Mouse (Mus musculus): Measurements from ENCODE around the gene Tirap.

Gene Tirap

GRCm38 (mm10) chr9:35199772-35200471 lies at the start of gene Tirap, which contains the start of gene Srpr:
Gene Tirap (minus strand): TSS chr9:35200291.
Gene Srpr (plus strand): TSS chr9:35200175.
- DNase-seq: peak; percentile 68 to 72

- DNase-seq: no peak
Observed at GRCm38 (mm10) chr9:35249476-35249875, 49.4 kb upstream of the Tirap start.

- DNase-seq: no peak
Observed at GRCm38 (mm10) chr9:35247405-35247804, 47.3 kb upstream of the Tirap start.

- no peak for DNase-seq
Observed at GRCm38 (mm10) chr9:35239734-35240133, 39.6 kb upstream of the Tirap start.

- DNase-seq: no peak
Observed at GRCm38 (mm10) chr9:35238915-35239571, 39.0 kb upstream of the Tirap start.

GRCm38 (mm10) chr9:35238371-35238770 lies 38.3 kb upstream of the Tirap start:
- no peak for DNase-seq

GRCm38 (mm10) chr9:35235996-35236395 lies 35.9 kb upstream of the Tirap start:
- DNase-seq: no peak

GRCm38 (mm10) chr9:35228671-35229070 lies 28.6 kb upstream of the Tirap start:
- no peak for DNase-seq

GRCm38 (mm10) chr9:35223466-35223865 lies 23.4 kb upstream of the Tirap start:
- DNase-seq: no peak

GRCm38 (mm10) chr9:35217963-35218362 lies 17.9 kb upstream of the Tirap start:
- DNase-seq: no peak

- no peak for DNase-seq
Observed at GRCm38 (mm10) chr9:35211573-35212511, 11.8 kb upstream of the Tirap start.

GRCm38 (mm10) chr9:35210542-35211474 lies 10.7 kb upstream of the Tirap start, which contains the start of gene Foxred1:
Gene Foxred1 (minus strand): TSS chr9:35211055.
- DNase-seq: peak; percentile 99

GRCm38 (mm10) chr9:35204421-35204820 lies 4.3 kb upstream of the Tirap start:
- no peak for DNase-seq

GRCm38 (mm10) chr9:35203536-35203935 lies 3.4 kb upstream of the Tirap start:
- DNase-seq: no peak

GRCm38 (mm10) chr9:35200529-35201060 lies 504 bp upstream of the Tirap start:
- no peak for DNase-seq

- no peak for DNase-seq
Observed at GRCm38 (mm10) chr9:35198945-35199771, 933 bp downstream of the Tirap start.

GRCm38 (mm10) chr9:35198351-35198750 lies 1.7 kb downstream of the Tirap start:
- no peak for DNase-seq

- DNase-seq: no peak
Observed at GRCm38 (mm10) chr9:35197625-35198024, 2.5 kb downstream of the Tirap start.

GRCm38 (mm10) chr9:35194048-35194447 lies 6.0 kb downstream of the Tirap start:
- DNase-seq: no peak

GRCm38 (mm10) chr9:35192983-35193542 lies 7.0 kb downstream of the Tirap start:
- no peak for DNase-seq
